Mouse (Mus musculus) brain, embryonic 14.5 days (tissue): Measurements from ENCODE around the gene Ubash3b.

ENCODE experiments used
- CTCF ChIP-seq: fragments of 200-500 bp; IDR thresholded peaks from 2 replicates; pipeline ENCODE4 v1.5.1; 2012; ENCODE audit warnings: inconsistent platforms, mild to moderate bottlenecking, moderate library complexity, borderline replicate concordance; ENCODE audit not compliant: insufficient read depth, insufficient read length; ENCODE audit errors: extremely low read depth
- POLR2A ChIP-seq: fragments of 200-500 bp; IDR thresholded peaks from 2 replicates; pipeline ENCODE4 v1.6.1; 2012; ENCODE audit warnings: mild to moderate bottlenecking, inconsistent platforms, borderline replicate concordance; ENCODE audit not compliant: poor library complexity, insufficient read depth, insufficient read length, severe bottlenecking; ENCODE audit errors: extremely low read depth

DNA sequence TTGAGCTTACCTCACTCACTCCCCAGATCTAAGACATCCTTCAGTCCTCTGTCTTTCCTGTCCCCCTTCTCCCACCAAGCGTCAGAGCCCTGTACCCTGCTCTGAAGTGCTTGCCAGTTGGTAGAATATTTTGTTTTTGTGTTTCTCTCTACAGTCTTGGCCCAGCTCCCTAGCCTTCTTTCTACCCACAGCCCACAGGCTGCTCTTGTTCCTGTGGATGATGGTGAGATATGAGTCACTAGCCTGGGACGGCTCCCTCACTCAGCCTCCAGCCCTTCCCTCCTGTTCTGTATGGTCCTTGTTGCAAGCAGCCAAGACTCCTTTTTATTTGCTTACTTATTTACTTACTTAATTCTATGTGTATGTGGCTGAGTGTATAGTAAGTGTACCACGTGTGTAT, 141.0 kb downstream of the Ubash3b start:
- no peak for TF ChIP-seq POLR2A
- no peak for TF ChIP-seq CTCF
